Mouse (Mus musculus) skeletal muscle tissue, postnatal 0 days (tissue): ENCODE data around the gene Usp9x. TPM values are rescaled to one million over a fixed set of nuclear protein-coding genes. Genes with fewer than 3 reads are reported as not detected.

Source experiments
- polyA plus RNA-seq: library from polyadenylated mRNA; unstranded; fragments of >200 nt; fragmentation: Nextera tagmentation; extraction: Ambion mirVana; gene quantifications from 2 replicates; pipeline ENCODE4 v1.2.1, GENCODE M21; 2015

Usp9x gene
- 16.9 and 18.9 TPM in 2 replicates for polyA plus RNA-seq

GRCm38 (mm10) chrX:13071241-13071775 is at the start of gene Usp9x:
TSS of gene Usp9x (plus strand) at chrX:13071498.

Other genes starting within 250 kb of the Usp9x start
- gene Ddx3x, start 209.5 kb downstream of the Usp9x start, polyA plus RNA-seq, result 39.3 and 41.1 TPM in 2 replicates